Mouse (Mus musculus) cortical plate, adult 2 months (tissue): Measurements from ENCODE around the gene Hoxb2. TPM values are rescaled to one million over a fixed set of nuclear protein-coding genes. Genes with fewer than 3 reads are reported as not detected.

ENCODE experiments used
- H3K27ac ChIP-seq: fragments of 200-500 bp; 2 replicates; pipeline ENCODE4 v1.5.1; 2012; ENCODE audit warnings: low read length, control low read depth, inconsistent platforms; ENCODE audit not compliant: insufficient read depth
- H3K4me1 ChIP-seq: fragments of 200-500 bp; 2 replicates; pipeline ENCODE4 v1.6.1; 2011; ENCODE audit warnings: low read length; ENCODE audit not compliant: control insufficient read depth, insufficient read depth
- H3K4me3 ChIP-seq: fragments of 200-500 bp; 2 replicates; pipeline ENCODE4 v1.5.1; 2011; ENCODE audit warnings: mild to moderate bottlenecking, low read length, control low read depth; ENCODE audit not compliant: insufficient read depth
- CTCF ChIP-seq: fragments of 200-500 bp; IDR thresholded peaks from 2 replicates; pipeline ENCODE4 v1.5.1; 2011; ENCODE audit warnings: mild to moderate bottlenecking, control low read depth, low read length; ENCODE audit not compliant: insufficient read depth; ENCODE audit errors: extremely low read depth
- POLR2A ChIP-seq: fragments of 200-500 bp; IDR thresholded peaks from 2 replicates; pipeline ENCODE4 v1.6.1; 2011; ENCODE audit warnings: mild to moderate bottlenecking, low read length, control low read depth; ENCODE audit not compliant: insufficient read depth; ENCODE audit errors: extremely low read depth
- polyA plus RNA-seq: library from polyadenylated mRNA; depleted of rRNA; stranded (reverse); fragments of >200 nt; gene quantifications from 2 replicates; pipeline ENCODE4 v1.2.3, GENCODE M21; 2012

The Hoxb2 gene
- polyA plus RNA-seq, 1 experiment = not detected

DNA sequence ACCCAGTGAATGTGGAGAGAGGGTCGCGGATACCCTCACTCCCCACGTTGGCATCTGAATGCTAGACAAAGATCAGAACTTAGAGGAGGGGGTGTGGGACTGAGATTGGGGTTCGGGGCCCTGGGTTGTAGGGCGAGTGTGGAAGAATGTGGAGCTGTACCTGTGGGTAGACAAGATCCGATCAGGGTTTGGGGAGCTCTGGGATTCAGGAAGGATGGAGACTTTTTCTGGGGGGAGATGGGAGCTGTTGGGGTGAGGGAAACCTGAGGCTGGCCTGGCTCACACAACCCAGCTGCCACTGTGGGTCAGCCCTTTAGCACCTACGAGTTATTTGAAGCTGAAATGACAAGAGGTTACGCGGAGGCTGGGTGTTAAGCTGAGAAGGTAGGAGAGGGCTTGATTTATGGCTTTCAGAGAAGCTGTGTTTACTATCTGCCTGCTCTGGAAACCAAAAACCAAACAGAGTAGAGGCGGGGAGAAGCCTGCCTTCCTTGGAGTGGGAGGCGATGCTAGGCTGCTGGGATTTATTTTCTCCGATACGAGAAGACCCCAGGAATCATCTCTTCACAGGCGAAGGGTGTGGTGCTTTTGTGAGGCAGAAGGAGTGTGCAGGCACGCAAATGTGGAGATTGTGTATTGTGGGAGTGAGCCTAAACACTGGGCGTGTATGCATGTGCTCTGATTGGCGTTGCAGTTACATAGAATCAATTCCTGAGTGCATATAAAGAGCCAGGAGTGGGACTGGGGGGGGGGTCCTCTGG, 16.9 kb upstream of the Hoxb2 start:
- TF ChIP-seq POLR2A (no peak), CTCF (no peak)
- Histone ChIP-seq H3K4me1 (no peaks in the 10 kb centered on the region), H3K4me3 (no peak overlapping the region), H3K27ac (no peak overlapping the region)

GRCm38 (mm10) chr11:96334002-96334364, 16.3 kb upstream of the Hoxb2 start:
- H3K27ac ChIP-seq = no peak overlapping the region

DNA sequence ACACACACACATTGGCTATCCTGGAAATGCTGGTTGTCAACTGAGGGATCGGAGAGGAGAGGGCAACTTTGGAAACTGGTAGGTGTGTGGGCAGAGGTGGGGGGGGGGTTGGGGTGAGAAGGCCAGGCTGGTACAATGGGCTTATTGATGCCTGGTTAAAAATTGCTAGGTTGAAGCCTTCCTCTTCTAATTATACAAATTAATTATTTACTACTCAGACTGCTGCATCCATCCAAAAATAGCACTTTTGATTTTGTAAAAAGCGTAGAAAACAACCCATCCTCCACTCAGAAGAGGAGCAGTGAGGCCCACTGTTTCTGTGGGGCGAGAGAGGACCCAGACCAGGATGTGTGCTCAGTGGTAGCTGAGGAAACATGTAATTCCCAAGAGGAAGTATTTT, 15.3 kb upstream of the Hoxb2 start:
- Histone ChIP-seq H3K4me1 (no peaks in the 10 kb centered on the region), H3K27ac (no peak overlapping the region), H3K4me3 (no peak overlapping the region)
- TF ChIP-seq POLR2A (no peak), CTCF (no peak)

More at GRCm38 (mm10) chr11:96334002-96334364, 16.3 kb upstream of the Hoxb2 start:
- TF ChIP-seq CTCF = no peak
- TF ChIP-seq POLR2A = no peak
- H3K4me3 ChIP-seq = no peak overlapping the region
- H3K4me1 ChIP-seq = no peaks in the 10 kb centered on the region

DNA sequence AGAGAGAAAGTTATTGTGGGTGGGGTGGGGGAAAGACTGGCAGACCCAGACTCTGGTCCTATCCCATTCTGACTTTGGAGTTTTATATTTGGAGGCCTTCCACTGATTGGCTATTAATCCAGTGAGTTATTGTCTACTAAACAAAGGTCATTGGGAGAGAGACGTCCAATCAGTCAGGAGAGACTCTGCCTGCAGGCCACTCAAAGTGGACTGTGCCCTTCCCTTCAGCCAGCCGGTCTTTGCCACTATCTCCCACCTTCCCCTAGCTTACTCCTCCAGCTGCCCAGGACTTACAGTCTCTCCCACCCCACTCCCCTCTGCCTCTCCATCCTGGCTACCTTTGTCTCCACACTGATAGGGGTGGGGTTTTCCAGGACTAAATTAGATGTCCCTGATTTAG, 13.7 kb upstream of the Hoxb2 start:
- TF ChIP-seq POLR2A (no peak), CTCF (no peak)
- Histone ChIP-seq H3K4me1 (no peaks in the 10 kb centered on the region), H3K4me3 (no peak overlapping the region), H3K27ac (no peak overlapping the region)

DNA sequence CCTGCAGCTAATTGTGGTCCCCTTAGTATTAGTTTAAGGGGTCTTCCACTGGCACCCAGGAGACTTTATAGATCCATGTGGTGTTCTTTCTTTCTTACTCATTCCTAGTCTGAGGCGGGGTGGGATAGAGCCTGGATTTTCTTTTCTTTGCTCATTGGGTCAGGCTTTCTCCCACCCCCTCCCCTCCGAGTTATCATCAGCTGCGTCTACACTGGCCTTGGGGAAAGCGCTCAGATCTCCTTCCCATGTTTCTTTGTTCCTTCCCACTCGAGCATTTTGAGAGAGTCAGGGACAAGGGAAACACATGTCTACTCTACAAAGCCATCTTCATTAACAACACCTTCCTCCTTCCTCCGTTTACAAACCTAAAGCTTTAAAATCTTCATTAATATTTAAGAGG, 13.3 kb upstream of the Hoxb2 start:
- TF ChIP-seq CTCF = no peak
- TF ChIP-seq POLR2A = no peak
- no peaks in the 10 kb centered on the region for H3K4me1 ChIP-seq
- no peak overlapping the region for H3K4me3 ChIP-seq
- no peak overlapping the region for H3K27ac ChIP-seq

DNA sequence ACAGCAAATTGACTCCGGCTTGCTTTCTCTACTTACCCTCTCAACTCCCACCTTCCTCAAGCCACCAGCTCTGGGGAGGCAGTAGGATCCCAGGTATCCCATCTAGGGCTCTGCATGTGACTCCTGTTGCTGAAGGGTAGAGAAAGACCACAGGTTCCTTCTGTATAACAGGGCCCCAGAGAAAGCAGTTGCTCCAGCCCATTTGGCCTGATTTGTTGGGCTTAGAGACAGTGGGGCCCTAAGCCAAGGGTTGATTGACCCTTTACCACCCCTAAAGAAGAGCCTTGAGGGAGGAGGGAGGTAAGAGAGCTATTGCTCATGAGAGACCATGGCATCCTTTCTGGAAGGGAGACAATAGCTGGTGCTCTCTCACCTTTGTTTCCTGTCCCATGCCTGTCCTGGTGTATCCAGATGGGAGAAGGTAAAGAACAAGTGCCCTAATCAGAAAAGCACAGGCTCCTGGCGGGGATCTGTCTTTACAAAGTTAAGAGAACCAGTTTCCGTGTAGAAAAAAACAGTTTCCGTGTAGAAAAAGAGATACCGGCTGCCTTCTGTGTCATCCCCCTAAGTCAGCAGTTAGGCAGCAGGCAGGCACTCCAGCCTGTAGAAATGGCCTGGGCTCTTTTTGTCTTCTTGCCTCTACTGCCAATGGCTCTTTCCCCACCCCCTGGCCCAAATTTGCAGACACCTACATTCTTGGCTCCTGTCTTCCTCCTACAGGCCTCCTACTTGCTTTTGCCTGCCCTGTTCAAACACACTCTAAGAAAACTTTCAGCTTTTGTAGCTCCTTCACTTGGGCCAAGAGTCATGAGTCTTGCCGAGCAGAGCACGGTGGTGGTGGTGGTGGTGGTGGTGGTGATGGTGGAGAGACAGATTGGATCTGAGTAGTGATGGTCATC, 11.1 kb upstream of the Hoxb2 start:
- TF ChIP-seq CTCF (no peak), POLR2A (no peak)
- Histone ChIP-seq H3K27ac (no peak overlapping the region), H3K4me3 (no peak overlapping the region), H3K4me1 (no peaks in the 10 kb centered on the region)

- Histone ChIP-seq H3K4me1 (no peaks in the 10 kb centered on the region), H3K4me3 (no peak overlapping the region), H3K27ac (no peak overlapping the region)
- TF ChIP-seq CTCF = no peak
- no peak for TF ChIP-seq POLR2A
Observed at GRCm38 (mm10) chr11:96340698-96341365, 9.5 kb upstream of the Hoxb2 start.

GRCm38 (mm10) chr11:96341701-96342575, 8.4 kb upstream of the Hoxb2 start:
- no peaks in the 10 kb centered on the region for H3K4me1 ChIP-seq
- no peak overlapping the region for H3K27ac ChIP-seq
- no peak overlapping the region for H3K4me3 ChIP-seq
- TF ChIP-seq CTCF (no peak), POLR2A (no peak)

GRCm38 (mm10) chr11:96342576-96342930, 7.8 kb upstream of the Hoxb2 start:
- H3K4me1 ChIP-seq = no peaks in the 10 kb centered on the region
- no peak overlapping the region for H3K4me3 ChIP-seq
- TF ChIP-seq CTCF = no peak
- no peak for TF ChIP-seq POLR2A
- no peak overlapping the region for H3K27ac ChIP-seq
